Mouse (Mus musculus): ENCODE data around the gene Adcy4. TPM values are rescaled to one million over a fixed set of nuclear protein-coding genes. Genes with fewer than 3 reads are reported as not detected.
"Not testable (repeated sequence)": the region's sequence is repeated elsewhere in the genome, so short reads cannot be mapped to it uniquely, and the experiment has no call there.

Adcy4 gene
- total RNA-seq, 2 experiments from 2014 or later = 0.15 TPM; not detected in 1

GRCm38 (mm10) chr14:55760156-55760555 lies 23.7 kb downstream of the Adcy4 start:
- not testable (repeated sequence) for ATAC-seq (ENCODE audit: poor library complexity, severe bottlenecking)

GRCm38 (mm10) chr14:55758363-55758784 lies 25.5 kb downstream of the Adcy4 start, which contains the start of gene Cideb:
TSS of gene Cideb (minus strand) at chr14:55758458.
- peak; percentile 45; the same call in 1 of the 2 replicates for ATAC-seq (ENCODE audit: poor library complexity, severe bottlenecking)

- ATAC-seq (ENCODE audit: poor library complexity, severe bottlenecking) = no peak
These were observed 26.3 kb downstream of the Adcy4 start for GRCm38 (mm10) chr14:55757566-55757965.

GRCm38 (mm10) chr14:55747051-55747847 lies 36.6 kb downstream of the Adcy4 start:
- ATAC-seq (ENCODE audit: poor library complexity, severe bottlenecking) = no peak

- ATAC-seq (ENCODE audit: poor library complexity, severe bottlenecking) = no peak
These were observed 38.0 kb downstream of the Adcy4 start for GRCm38 (mm10) chr14:55745861-55746237.

GRCm38 (mm10) chr14:55745180-55745860 lies 38.6 kb downstream of the Adcy4 start, which contains the start of the genes Dhrs1 and Nop9:
TSS of gene Dhrs1 (minus strand) at chr14:55745690.
TSS of gene Nop9 (plus strand) at chr14:55745693.
- ATAC-seq (ENCODE audit: poor library complexity, severe bottlenecking) = peak; percentile 88

- ATAC-seq (ENCODE audit: poor library complexity, severe bottlenecking) = peak; percentile 89
These were observed 40.2 kb downstream of the Adcy4 start for GRCm38 (mm10) chr14:55743711-55744110.

GRCm38 (mm10) chr14:55737086-55737687 lies 46.7 kb downstream of the Adcy4 start:
- ATAC-seq (ENCODE audit: poor library complexity, severe bottlenecking) = peak; percentile 51

- ATAC-seq (ENCODE audit: poor library complexity, severe bottlenecking) = peak; percentile 51; the same call in 1 of the 2 replicates
These were observed 48.1 kb downstream of the Adcy4 start for GRCm38 (mm10) chr14:55735758-55736157.

GRCm38 (mm10) chr14:55735334-55735733 lies 48.6 kb downstream of the Adcy4 start:
- ATAC-seq (ENCODE audit: poor library complexity, severe bottlenecking) = no peak

GRCm38 (mm10) chr14:55734869-55735268 lies 49.0 kb downstream of the Adcy4 start:
- ATAC-seq (ENCODE audit: poor library complexity, severe bottlenecking) = no peak

- ATAC-seq (ENCODE audit: poor library complexity, severe bottlenecking) = no peak
These were observed 50.0 kb downstream of the Adcy4 start for GRCm38 (mm10) chr14:55733889-55734288.

- ATAC-seq (ENCODE audit: poor library complexity, severe bottlenecking) = no peak
These were observed 53.3 kb downstream of the Adcy4 start for GRCm38 (mm10) chr14:55730531-55731032.

- ATAC-seq (ENCODE audit: poor library complexity, severe bottlenecking) = no peak
These were observed 53.8 kb downstream of the Adcy4 start for GRCm38 (mm10) chr14:55730116-55730515.

GRCm38 (mm10) chr14:55727889-55728685 lies 55.8 kb downstream of the Adcy4 start:
- ATAC-seq (ENCODE audit: poor library complexity, severe bottlenecking) = peak; percentile 66

- no peak for ATAC-seq (ENCODE audit: poor library complexity, severe bottlenecking)
These were observed 57.6 kb downstream of the Adcy4 start for GRCm38 (mm10) chr14:55726261-55726660.

GRCm38 (mm10) chr14:55724411-55724871 lies 59.5 kb downstream of the Adcy4 start:
- peak; percentile 66 for ATAC-seq (ENCODE audit: poor library complexity, severe bottlenecking)

GRCm38 (mm10) chr14:55723433-55723832 lies 60.5 kb downstream of the Adcy4 start:
- no peak for ATAC-seq (ENCODE audit: poor library complexity, severe bottlenecking)

- ATAC-seq (ENCODE audit: poor library complexity, severe bottlenecking) = no peak
These were observed 61.4 kb downstream of the Adcy4 start for GRCm38 (mm10) chr14:55722438-55722945.
